Mouse (Mus musculus) brown adipose tissue, adult 24 weeks (tissue): Measurements from ENCODE around the gene Kcnk1. TPM values are rescaled to one million over a fixed set of nuclear protein-coding genes. Genes with fewer than 3 reads are reported as not detected.

Experiments used
- H3K27ac ChIP-seq: fragments of 200-500 bp; replicated peaks from 2 replicates; pipeline ENCODE4 v1.5.1; 2012; ENCODE audit warnings: low read depth, mild to moderate bottlenecking, low read length
- H3K4me1 ChIP-seq: fragments of 200-500 bp; 2 replicates; pipeline ENCODE4 v1.6.1; 2012; ENCODE audit warnings: low read length, mixed read lengths; ENCODE audit not compliant: control insufficient read depth, insufficient read depth, insufficient read length
- H3K4me3 ChIP-seq: fragments of 200-500 bp; 2 replicates; pipeline ENCODE4 v1.5.1; 2012; ENCODE audit warnings: low read depth, mild to moderate bottlenecking, low read length, moderate library complexity; ENCODE audit not compliant: insufficient read depth
- polyA plus RNA-seq: library from polyadenylated mRNA; stranded (reverse); fragments of >200 nt; gene quantifications from 2 replicates; pipeline ENCODE4 v1.2.4, GENCODE M21; 2012; ENCODE audit not compliant: missing spikeins, insufficient read depth, insufficient read length

The Kcnk1 gene
- not detected in 2 replicates for polyA plus RNA-seq

- no peak within 1 kb of the TSS for H3K27ac ChIP-seq
These were observed at the start of gene Kcnk1 for GRCm38 (mm10) chr8:125995101-125995986. Gene Kcnk1 (plus strand): TSS chr8:125995170.

DNA sequence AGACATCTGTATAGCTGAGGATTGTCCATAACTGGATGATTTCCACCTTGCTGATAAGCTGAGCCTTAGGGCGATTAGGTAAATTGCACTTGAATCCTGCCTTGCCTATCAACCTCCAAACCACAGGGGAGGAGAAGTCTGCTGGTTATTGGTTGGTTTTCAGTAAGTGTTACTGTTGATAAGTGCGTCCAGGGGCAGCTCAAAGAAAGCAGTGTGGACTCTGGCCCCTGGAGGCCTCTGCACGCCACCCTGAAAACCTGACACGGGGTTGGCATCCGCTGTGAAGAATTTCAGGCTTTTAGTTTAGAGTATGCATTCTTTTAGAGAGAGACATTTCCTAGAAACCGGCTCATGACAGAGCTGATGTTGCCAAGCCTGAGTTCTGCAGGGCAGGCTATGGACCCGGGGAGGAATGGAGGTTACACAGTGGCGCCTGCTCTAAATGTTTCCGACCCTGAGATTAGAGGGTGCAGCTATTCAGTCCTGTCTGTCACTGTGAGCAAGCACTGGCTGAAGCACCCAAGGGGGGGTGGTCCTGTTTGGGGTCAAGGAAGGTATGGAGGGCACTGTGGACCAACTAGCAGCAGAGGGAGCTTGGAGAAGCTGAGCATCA is 46.2 kb upstream of the Kcnk1 start:
- Histone ChIP-seq H3K4me3 (no peak overlapping the region), H3K27ac (no peak overlapping the region), H3K4me1 (no peaks in the 10 kb centered on the region)

More at GRCm38 (mm10) chr8:125995101-125995986, at the start of gene Kcnk1:
- no peaks in the 10 kb centered on the region for H3K4me1 ChIP-seq
- no peak within 1 kb of the TSS for H3K4me3 ChIP-seq

- no peaks in the 10 kb centered on the region for H3K4me1 ChIP-seq
- no peak overlapping the region for H3K4me3 ChIP-seq
- no peak overlapping the region for H3K27ac ChIP-seq
These were observed 44.7 kb upstream of the Kcnk1 start for GRCm38 (mm10) chr8:125950007-125950940.

DNA sequence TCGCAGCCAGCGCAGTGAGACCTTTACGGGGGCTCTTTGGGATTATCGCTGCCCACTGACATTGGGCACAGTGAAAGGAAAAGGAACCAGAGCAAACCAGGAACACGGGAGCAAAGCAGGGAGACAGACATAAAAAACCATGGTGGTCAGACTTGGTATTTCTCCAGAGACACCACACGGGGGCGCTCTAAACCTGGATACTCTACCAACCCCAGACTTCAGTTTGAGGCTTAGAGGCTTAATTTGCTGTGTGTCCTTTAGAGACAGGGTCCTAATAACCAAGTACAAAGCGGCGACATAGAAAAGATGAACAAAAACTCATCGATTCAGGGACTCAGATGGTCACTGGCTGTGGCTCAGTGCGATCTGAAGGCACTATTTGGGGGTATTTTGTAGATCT is 39.3 kb upstream of the Kcnk1 start:
- Histone ChIP-seq H3K4me1 (no peaks in the 10 kb centered on the region), H3K4me3 (no peak overlapping the region), H3K27ac (no peak overlapping the region)

GRCm38 (mm10) chr8:125956796-125957195 is 38.2 kb upstream of the Kcnk1 start:
- Histone ChIP-seq H3K4me1 (no peaks in the 10 kb centered on the region), H3K4me3 (no peak overlapping the region), H3K27ac (no peak overlapping the region)

- H3K4me3 ChIP-seq = no peak overlapping the region
- no peaks in the 10 kb centered on the region for H3K4me1 ChIP-seq
These were observed 37.6 kb upstream of the Kcnk1 start for GRCm38 (mm10) chr8:125957226-125957993.

DNA sequence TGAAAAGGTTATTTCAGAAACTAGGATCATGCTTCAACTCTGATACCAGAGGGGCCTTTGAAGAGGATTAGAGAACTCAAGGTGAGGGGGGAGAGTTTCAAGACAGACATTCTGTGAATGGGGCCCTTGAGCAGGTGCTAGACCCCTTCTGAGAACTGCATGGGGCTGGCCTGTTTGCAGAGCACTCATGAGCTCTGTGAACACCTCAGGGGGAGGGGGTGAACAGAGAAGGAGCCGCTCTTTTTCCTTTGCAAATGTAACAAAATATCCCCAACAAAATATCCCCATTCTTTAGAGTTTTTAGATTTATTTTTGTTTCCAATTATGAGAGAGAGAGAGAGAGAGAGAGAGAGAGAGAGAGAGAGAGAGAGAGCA is 37.0 kb upstream of the Kcnk1 start:
- H3K4me3 ChIP-seq = no peak overlapping the region
- H3K4me1 ChIP-seq = no peaks in the 10 kb centered on the region
- H3K27ac ChIP-seq = no peak overlapping the region

More at GRCm38 (mm10) chr8:125957226-125957993, 37.6 kb upstream of the Kcnk1 start:
- no peak overlapping the region for H3K27ac ChIP-seq

- Histone ChIP-seq H3K27ac (no peak overlapping the region), H3K4me3 (no peak overlapping the region), H3K4me1 (no peaks in the 10 kb centered on the region)
These were observed 35.6 kb upstream of the Kcnk1 start for GRCm38 (mm10) chr8:125959363-125959771.

DNA sequence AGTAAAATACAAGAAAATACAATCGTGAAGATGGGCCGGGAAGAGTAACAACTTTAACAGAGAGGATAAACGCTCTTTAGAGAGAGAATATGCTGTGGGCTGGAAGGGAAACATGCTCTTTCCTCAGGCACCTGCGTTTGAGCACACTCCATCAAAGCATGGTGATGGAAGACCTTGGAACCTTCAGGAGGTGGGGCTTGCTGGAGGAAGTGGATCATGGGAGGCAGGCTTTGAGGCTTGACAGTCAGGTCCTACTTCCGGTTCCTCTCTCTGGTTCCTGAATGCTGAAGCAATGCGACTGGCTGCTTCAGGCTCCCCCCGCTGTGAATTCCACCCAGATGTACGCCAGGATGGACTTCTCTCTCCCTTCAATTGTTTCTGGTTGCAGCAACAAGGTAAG is 34.9 kb upstream of the Kcnk1 start:
- Histone ChIP-seq H3K27ac (no peak overlapping the region), H3K4me1 (no peaks in the 10 kb centered on the region), H3K4me3 (no peak overlapping the region)

- Histone ChIP-seq H3K27ac (no peak overlapping the region), H3K4me1 (no peaks in the 10 kb centered on the region), H3K4me3 (no peak overlapping the region)
These were observed 33.2 kb upstream of the Kcnk1 start for GRCm38 (mm10) chr8:125961790-125962189.

DNA sequence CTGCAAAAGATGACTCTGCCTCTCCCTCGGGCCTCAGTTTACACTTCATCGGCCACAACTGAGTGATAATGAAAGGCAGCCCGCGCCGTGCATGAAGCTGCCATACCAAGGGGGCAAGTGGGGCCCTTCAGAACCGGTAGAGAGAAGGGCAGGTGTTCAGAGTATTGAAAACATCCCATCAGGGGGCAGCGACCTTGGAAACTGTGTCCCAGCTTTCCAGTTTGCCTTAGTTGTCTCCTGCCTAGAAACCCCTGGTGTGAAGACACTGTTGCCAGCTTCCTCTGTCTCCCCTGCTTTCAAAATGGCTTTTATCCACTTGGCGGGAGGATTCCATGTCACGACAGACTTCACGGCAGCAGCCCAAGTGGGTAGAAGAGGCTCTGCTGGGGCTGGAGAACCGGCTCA is 31.2 kb upstream of the Kcnk1 start:
- Histone ChIP-seq H3K27ac (no peak overlapping the region), H3K4me3 (no peak overlapping the region), H3K4me1 (no peaks in the 10 kb centered on the region)

DNA sequence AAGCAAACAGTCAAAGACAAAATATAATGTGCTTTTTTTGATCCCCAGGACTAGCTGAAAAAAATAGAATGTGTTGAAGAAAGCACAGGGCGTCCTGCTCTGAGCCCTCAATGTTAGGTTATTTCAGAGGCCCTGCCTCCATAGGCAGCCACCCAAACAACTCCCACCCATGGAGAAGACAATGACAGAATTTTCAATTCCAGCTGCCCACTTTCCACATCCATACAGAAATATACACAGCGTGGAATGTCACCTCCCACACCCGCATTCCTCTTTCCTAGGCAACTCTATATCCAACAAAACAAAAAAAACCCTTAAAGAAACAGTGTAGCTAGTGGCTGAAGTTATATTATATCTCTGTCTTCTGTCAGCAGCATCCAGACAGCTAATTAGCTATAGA is 23.6 kb upstream of the Kcnk1 start:
- Histone ChIP-seq H3K4me1 (no peaks in the 10 kb centered on the region), H3K27ac (no peak overlapping the region), H3K4me3 (no peak overlapping the region)

- Histone ChIP-seq H3K27ac (no peak overlapping the region), H3K4me1 (no peaks in the 10 kb centered on the region), H3K4me3 (no peak overlapping the region)
These were observed 19.0 kb upstream of the Kcnk1 start for GRCm38 (mm10) chr8:125975981-125976380.

- H3K27ac ChIP-seq = no peak overlapping the region
- H3K4me1 ChIP-seq = no peaks in the 10 kb centered on the region
- no peak overlapping the region for H3K4me3 ChIP-seq
These were observed 14.1 kb upstream of the Kcnk1 start for GRCm38 (mm10) chr8:125980826-125981225.
